Mouse (Mus musculus) v-Abl transformed pro-B cells (cell line): ENCODE data around the gene Gm9972.

Source experiments
- in situ Hi-C, 2 experiments: fragments of 400-800 bp; cut with MboI; formaldehyde crosslinking; loops; one replicate each; pipeline ENCODE4 v1.15.1; 2025; ENCODE audit not compliant: unreplicated experiment in 2 of 2

Gene Gm9972

GRCm38 (mm10) chr11:43035446-43035845 lies at the start of gene Gm9972:
Gene Gm9972 (plus strand): TSS chr11:43035746.
- in situ Hi-C loops: no loop called here

GRCm38 (mm10) chr11:42999188-42999587 lies 36.4 kb upstream of the Gm9972 start:
- in situ Hi-C loops: loop anchor here (5.0 to 10.0 kb wide), 3 partner anchors 348 to 416 kb away; no protein-coding TSS in a partner anchor

- in situ Hi-C loops: no loop called here
Observed at GRCm38 (mm10) chr11:43011941-43012340, 23.6 kb upstream of the Gm9972 start.

- in situ Hi-C loops: no loop called here
Observed at GRCm38 (mm10) chr11:43012980-43013379, 22.6 kb upstream of the Gm9972 start.

GRCm38 (mm10) chr11:43023109-43023688 lies 12.3 kb upstream of the Gm9972 start:
- in situ Hi-C loops: no loop called here

GRCm38 (mm10) chr11:43029813-43030212 lies 5.7 kb upstream of the Gm9972 start:
- in situ Hi-C loops: no loop called here

- in situ Hi-C loops: no loop called here
Observed at GRCm38 (mm10) chr11:43032141-43032540, 3.4 kb upstream of the Gm9972 start.

GRCm38 (mm10) chr11:43045871-43046548 lies 10.5 kb downstream of the Gm9972 start:
- in situ Hi-C loops: no loop called here

- in situ Hi-C loops: no loop called here
Observed at GRCm38 (mm10) chr11:43049363-43049762, 13.8 kb downstream of the Gm9972 start.

- in situ Hi-C loops: no loop called here
Observed at GRCm38 (mm10) chr11:43054972-43055371, 19.4 kb downstream of the Gm9972 start.

- in situ Hi-C loops: no loop called here
Observed at GRCm38 (mm10) chr11:43059437-43059970, 24.0 kb downstream of the Gm9972 start.

GRCm38 (mm10) chr11:43062286-43062685 lies 26.7 kb downstream of the Gm9972 start:
- in situ Hi-C loops: no loop called here

GRCm38 (mm10) chr11:43086309-43087050 lies 50.9 kb downstream of the Gm9972 start:
- in situ Hi-C loops: no loop called here
